Mouse (Mus musculus) layer of hippocampus, postnatal 10 days (tissue): ENCODE measurements around the gene Zbtb45. TPM values are rescaled to one million over a fixed set of nuclear protein-coding genes. Genes with fewer than 3 reads are reported as not detected.

Experiments
- DNase-seq, 2 experiments: peaks; one replicate each; pipeline ENCODE4 v3.0.0; 2021; ENCODE audit warnings: low spot score in 2 of 2
- total RNA-seq, 2 experiments: library from RNA; stranded (reverse); gene quantifications; 2 replicates each; pipeline ENCODE4 v1.2.3; 2021

Gene Zbtb45
- total RNA-seq, 2 experiments from 2014 or later, result 25.8 to 27.3 TPM

GRCm38 (mm10) chr7:13001584-13001983 is 8.2 kb downstream of the Zbtb45 start:
- no peak for DNase-seq

GRCm38 (mm10) chr7:12998851-12999250 is 11.0 kb downstream of the Zbtb45 start, which contains the start of gene Trim28:
Gene Trim28 (plus strand): TSS chr7:12999114.
- no peak for DNase-seq

DNA sequence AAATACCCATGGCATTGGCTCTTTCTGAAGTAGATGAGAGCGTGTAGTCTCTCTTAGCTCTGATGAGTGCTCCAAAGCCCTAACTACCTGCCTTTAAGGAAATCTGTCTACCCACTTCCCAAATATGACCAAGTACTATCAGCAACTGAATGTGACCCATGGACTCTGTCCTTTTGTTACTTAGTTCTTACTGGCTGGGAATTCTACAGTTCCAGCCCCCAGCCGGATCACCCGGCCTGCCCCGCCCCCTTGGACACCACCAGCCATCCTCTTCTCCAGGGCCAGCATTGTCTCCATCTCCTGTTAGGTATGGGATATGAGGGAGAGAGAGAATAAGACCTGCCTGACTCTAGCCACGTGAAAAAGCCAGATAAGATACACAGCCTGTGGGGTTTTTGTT is 11.8 kb downstream of the Zbtb45 start, which contains the start of gene Slc27a5:
Gene Slc27a5, minus strand, starts transcription at position 140 of the 400 bp plus-strand sequence.
- no peak for DNase-seq

DNA sequence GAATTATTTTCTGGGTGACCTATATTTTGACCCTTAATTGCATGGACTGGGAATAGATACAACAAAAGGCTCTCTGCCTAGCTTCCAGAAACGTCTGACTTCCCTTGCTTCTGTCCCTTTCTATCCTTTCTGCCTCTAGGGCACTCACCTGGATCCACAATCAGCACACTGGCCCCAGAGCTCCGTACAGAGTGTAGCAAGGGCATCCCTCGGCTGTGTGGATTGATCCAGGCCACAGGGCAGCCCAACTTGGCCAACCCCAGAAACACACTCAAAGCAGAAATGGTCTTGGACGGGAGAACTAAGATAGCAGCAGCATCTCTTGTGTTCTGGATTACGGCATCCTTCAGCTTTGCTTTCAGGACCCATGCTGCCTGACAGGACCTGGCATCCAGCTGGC is 12.6 kb downstream of the Zbtb45 start:
- no peak for DNase-seq

DNA sequence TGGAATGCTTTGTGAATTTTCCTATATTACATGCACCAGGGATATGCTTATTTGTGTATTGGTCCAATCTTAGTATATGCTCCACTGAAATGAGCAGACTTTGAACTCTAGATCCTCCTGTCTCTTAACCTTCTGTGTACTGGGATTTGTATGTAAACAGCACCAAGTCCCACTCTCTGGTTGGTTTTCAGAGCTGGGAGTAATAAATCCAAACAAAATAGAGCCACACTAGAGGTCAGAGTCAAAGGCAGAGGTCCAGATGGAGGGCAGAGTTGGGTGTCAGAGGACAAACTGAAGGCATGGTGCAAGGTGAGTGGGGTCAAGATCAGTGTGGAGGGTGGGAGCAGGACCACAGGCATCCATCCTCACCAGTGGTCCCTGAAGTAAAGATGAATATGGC is 14.0 kb downstream of the Zbtb45 start:
- DNase-seq, result no peak

- no peak for DNase-seq
Observed at GRCm38 (mm10) chr7:12993148-12993547, 16.7 kb downstream of the Zbtb45 start.

- no peak for DNase-seq
Observed at GRCm38 (mm10) chr7:12992222-12992621, 17.6 kb downstream of the Zbtb45 start.

DNA sequence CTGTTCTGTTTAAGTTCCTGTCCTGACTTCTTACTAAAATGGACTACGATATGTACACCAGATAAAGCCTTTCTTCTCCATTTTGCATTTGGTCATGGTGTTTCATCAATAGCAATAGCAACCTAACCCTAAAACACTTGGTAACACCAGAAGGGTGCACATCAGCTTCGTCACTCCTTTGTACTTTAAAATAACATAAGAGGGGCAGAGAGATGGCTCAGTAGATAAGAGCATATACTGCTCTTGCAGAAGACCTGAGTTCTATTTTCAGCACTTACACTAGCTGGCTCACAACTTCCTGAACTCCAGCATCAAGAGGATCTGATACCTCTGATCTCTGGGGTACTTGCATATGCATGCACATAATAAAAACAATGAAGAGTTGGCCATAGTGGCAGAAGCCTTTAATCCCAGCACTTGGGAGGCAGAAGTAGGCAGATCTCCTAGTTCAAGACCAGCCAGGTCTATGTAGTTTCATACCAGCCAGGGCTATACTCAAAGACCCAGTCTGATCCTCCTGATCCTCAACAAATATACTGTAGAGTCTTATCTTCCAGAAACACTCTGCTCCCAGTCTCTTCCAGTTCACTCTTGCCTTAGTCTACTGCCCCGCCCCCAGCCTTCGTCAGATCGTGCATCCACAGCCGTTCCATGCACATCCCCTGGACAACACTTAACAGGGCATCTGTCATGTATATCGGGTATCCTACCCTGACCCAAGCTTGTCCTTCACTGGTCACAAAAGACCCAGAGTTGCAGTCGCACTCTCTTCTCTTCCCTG is 22.2 kb downstream of the Zbtb45 start:
- DNase-seq, result no peak

DNA sequence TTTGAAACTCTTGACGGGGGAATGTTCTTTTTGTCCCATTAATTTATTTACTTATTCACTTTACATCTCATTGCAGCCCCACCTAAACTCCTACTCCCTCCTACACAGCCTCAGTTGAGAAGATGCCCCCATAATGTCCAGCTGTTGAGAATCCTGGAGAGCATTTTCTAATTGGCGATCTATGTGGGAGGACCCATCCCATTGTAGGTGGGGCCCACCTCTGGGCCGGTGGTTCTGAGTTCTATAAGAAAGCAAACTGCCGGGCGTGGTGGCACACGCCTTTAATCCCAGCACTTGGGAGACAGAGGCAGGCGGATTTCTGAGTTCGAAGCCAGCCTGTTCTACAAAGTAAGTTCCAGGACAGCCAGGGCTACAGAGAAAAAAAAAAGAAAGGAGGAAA is 22.9 kb downstream of the Zbtb45 start:
- DNase-seq, result no peak

DNA sequence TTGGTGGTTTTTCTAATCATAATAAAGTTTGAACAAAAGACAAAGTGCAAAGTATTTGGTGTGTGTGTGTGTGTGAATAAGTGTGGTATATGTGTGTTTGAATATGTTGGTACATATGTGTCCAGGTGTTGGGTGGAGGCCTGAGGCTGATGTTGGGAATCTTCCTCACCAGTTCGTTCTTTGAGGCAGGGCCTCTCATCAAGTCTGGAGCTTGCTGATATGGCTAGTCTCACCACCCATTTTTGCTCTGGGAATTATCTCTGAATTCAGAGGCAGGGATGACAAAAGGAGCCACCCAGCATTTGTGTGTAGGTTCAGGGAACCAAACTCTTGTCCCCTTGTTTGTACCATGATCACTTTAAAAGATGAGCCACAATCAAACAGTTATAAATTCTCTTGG is 24.1 kb downstream of the Zbtb45 start:
- no peak for DNase-seq

DNA sequence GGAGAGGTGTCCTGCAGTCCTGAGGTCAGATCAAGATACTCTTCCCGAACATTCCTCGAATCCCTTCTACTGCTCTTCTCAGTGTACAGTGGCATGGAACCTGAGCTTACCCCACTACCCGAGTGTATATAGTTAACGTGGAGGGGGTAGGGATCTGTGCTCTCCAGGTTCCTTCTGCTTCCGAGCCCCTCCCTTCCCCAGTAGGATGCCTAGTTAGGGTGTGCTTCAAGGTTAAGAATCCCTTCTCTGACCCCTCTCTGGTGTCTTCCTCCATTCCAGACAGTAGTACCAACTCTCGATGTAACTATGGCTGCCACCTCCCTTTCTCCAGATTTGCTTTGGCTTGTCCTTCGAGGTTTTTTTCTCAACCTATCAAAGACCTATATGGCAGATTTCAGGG is 29.5 kb downstream of the Zbtb45 start:
- no peak for DNase-seq

- no peak for DNase-seq
Observed at GRCm38 (mm10) chr7:12979776-12980175, 30.1 kb downstream of the Zbtb45 start.

GRCm38 (mm10) chr7:12978931-12979722 is 30.7 kb downstream of the Zbtb45 start:
- DNase-seq, result no peak

DNA sequence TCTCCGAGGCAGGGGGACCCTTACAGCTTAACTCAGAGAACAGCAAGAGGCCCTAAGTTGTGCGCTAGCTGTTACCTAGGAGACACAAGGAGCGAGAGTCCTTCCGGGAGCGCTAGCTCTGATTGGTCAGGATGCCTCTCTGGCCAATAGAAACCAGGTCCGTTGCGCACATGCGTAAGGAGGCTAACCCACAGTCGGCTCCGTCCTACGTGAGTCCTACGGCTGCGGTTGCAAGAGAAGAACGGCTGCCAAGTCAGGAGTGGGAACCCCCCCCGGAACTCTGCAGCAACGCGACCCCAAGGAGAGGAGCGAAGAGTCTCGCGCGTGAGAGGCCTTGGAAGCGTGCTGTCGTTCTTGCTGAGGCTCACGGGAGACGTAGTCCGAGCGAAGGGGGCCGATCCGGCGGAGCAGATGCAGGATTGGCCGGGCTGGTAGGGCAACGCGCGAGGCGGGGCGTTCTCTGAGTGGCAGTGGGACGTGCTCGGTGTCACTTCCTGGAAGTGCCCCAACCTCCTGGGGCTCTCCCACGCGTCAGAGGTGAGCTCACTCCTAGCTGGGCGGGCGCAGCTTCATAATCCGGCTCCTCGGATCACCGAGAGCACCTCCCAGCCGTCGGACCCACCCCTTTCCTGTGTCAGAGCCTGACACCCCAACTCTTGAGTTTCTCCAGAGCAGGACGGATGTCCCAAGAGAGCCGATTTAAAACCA is 32.0 kb downstream of the Zbtb45 start, which contains the start of gene Zfp446:
Gene Zfp446, plus strand, starts transcription at position 167 of the 708 bp plus-strand sequence.
- peak; percentile 97 to 98 for DNase-seq

DNA sequence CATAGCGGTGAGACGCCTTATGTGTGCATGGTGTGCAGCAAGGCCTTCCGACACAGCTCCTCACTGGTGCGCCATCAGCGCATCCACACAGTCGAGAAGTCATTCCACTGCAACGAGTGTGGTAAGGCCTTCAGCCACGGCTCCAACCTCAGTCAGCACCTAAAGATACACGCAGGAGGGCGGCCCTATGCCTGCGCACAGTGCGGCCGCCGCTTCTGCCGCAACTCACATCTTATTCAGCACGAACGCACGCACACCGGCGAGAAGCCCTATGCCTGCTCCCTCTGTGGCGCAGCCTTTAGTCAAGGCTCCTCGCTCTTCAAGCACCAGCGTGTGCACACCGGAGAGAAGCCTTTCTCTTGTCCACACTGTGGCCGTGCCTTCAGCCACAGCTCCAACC is 38.9 kb downstream of the Zbtb45 start:
- DNase-seq, result no peak

DNA sequence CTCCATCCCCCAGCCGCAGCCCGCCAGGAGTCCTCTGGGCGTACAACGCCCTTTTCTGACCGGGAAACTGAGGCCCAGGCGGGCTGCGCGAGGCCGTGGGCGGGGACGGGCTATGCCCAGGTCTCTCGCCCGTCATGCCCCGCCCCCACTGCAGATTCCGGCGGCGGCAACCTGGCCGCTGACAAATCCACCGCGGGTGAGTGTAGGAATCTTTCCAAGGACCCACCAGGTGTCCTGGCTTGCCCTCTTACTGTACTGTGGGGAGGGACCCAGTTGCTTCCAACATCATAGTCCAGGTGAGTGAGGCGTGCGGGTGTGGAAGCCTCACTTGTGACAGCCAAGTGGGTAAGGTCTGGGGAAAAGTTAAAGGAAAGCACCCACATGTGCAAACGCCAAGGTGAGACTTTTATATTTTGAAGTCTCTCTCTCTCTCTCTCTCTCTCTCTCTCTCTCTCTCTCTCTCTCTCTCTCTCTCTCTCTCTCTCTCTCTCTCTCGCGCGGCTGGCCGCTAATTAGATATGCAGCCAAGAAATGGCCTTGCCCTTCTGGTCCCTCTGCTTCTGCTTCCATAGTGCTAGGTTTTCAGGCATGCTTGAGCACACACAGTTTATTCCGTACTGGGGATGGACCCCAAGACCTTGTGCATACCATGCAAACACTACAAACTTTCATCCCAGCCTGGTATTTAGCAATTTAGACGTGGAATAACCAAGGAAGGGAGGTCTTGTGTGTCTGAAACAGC is 43.6 kb downstream of the Zbtb45 start:
- peak in 1 of 2 experiments; percentile 67 for DNase-seq

DNA sequence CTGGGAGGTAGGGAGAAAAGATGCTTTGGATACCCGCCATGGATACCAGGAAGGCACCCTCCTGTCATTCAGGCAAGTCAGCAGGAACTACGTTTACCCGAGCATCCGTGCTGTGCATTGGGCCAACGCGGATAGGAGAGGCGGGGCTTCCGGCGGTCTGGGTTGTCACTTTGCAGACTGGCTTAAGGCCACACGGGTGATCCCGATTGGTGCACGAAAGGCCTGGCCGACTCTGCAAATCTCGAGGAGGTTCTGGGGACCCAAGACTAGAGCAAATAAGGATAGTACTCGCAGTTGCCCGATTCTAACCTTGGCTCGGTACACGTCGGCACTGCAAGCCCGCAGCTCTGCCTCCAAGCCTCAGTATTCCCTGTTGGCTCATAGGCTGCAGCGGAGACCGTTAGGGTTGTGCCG is 44.1 kb downstream of the Zbtb45 start, which contains the start of gene Zfp324:
Gene Zfp324, plus strand, starts transcription at position 161 of the 414 bp plus-strand sequence.
- peak; percentile 85 to 89 for DNase-seq

DNA sequence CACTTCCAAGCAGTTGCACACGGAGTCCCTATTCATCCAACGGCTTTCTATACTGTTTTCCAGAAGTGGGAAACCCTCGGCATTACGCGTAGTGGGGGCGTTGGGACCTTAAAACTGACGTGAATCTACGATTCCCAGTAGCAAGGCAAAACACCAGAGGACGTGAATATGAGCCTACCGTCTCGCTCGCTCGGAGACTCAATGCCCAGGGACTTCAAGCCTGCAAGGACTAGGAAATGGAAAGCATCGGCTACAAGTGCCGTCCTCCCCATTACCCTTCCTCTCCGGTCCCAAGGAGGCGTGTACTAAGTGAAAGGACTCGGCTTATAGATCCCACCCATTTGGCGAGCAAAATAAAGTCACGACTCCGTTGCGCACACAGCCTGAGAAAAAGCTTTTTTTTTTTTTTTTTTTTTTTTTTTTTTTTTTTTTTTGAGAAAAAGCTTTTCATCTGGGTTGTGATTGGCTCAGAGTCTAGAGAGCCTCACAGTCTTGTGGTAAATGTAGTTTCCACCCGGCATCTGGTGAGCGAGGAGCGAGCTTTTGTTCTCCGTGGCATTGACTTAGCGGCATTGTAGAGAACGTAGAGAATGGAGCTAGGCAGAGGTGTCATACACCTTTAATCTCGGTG is 48.2 kb downstream of the Zbtb45 start:
- peak; percentile 46 to 52 for DNase-seq

GRCm38 (mm10) chr7:12959718-12960117 is 50.1 kb downstream of the Zbtb45 start:
- DNase-seq, result no peak

- no peak for DNase-seq
Observed at GRCm38 (mm10) chr7:12958948-12959347, 50.9 kb downstream of the Zbtb45 start.
